Mouse (Mus musculus) megakaryocyte, embryonic 14.5 days (primary cell): ENCODE measurements around the gene Olfr1256.

Experiments
- FLI1 ChIP-seq: IDR thresholded peaks from 2 replicates; pipeline ENCODE4 v1.6.1; 2012; ENCODE audit warnings: low read length, inconsistent platforms, mixed read lengths
- GATA1 ChIP-seq: IDR thresholded peaks from 3 replicates; pipeline ENCODE4 v1.6.1; 2012; ENCODE audit warnings: mixed read lengths, low read length, inconsistent platforms, borderline replicate concordance

- TF ChIP-seq FLI1 (no peak), GATA1 (no peak)
Measured at GRCm38 (mm10) chr2:89811751-89812150, 29.6 kb downstream of the Olfr1256 start, which contains the start of gene Olfr1255.
